Mouse (Mus musculus): ENCODE results near the gene Rsph1. TPM values are rescaled to one million over a fixed set of nuclear protein-coding genes. Genes with fewer than 3 reads are reported as not detected.
"Not testable (repeated sequence)": the region's sequence is repeated elsewhere in the genome, so short reads cannot be mapped to it uniquely, and the experiment has no call there.

Gene Rsph1
- total RNA-seq, 2 experiments from 2014 or later, result 1.0 to 1.2 TPM

DNA sequence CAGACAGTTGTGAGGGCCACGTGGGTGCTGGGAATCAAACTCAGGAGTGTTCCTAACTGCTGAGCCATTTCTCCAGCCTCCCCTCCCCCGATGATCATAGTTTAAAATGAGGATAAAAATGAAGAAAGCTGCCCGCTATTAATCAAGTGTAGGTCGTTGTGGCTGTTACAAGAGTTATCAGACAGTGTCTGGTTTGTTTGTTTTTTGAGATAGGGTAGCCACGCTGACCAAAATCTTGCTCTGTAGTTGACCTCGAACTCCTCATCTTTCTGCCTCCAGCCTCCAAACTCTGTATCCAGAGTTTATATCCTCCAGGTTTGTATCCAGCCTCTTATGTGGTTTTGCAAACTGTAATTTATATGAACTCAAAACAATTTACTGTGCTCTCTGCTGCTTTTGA, 3.1 kb upstream of the Rsph1 start:
- no peak for DNase-seq
- intact Hi-C loops (cut with DNase I), result no loop called here

DNA sequence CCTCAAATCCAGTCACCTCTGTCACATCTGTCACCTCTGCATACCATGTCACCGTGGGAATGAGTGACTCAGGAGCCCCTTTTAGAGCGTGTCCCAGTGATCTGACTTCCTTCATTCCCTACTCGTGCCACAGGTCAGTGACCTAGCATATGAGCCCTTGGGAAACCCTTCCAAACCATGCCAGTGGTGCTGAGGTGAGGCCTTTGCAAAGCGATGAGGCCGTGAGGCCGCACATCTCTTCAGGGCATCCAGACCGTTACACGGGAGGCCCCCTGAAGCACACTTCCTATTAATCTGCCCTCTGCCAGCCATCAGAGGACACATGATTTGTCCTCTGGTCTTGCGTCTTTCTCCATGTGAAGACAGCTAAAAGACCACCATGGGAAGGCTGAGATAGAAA, 2.4 kb upstream of the Rsph1 start:
- intact Hi-C loops (cut with DNase I), result no loop called here
- DNase-seq, result no peak

DNA sequence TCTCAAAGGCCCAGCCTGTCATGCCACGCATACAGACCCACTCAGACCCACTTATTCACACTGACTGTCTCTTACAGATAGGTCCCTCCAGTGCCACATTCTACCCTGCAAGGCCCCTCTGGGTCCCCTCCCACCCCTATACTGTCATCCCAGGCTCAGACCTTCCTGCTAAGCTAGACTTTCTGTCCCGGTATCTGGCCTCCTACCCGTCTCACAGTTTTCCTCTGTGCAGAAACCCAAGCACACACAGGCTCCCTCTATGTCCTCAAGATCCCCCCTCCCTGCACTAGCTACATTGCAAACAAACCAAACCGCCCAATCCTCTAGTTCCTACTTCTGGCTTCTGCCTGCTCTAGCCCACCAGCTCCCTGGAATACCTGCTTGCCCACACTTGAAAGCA, 748 bp upstream of the Rsph1 start:
- intact Hi-C loops (cut with DNase I), result loop anchor here (2.0 kb wide), 2 partner anchors 23 to 29 kb away; no protein-coding TSS in a partner anchor
- DNase-seq, result no peak

DNA sequence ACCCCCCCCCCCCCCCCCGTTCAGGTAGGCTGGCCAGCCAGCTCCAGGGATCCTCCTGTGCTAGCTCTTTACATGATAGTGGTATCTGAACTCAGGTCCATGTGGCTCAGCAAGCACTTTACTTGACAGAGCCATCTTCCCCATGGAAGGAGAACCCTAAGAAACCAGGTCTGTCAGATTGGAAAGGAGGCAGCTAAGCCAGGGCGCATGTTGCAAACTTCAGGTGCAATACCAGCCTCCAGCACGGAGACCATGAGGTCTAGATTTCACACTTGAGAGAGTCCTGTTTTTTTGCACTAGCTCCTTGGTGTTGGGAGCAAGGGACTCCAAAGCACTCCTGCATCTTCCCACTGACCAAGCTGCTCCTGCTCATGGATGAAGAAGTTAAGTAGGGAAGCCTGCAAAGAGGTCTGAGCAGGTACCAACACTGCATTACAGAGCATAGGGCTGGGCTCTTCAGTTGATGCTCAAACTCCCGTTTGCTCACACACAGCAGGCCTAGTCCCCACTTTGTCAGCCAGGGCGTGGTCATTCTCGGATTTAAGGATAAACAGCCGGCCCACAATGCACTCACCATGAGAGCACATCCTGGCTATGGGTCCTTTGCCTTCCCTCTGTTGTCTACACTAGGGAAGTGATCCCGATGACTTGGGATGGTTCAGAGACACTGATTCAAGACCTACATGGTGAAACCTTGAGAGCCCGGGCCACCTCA, 819 bp downstream of the Rsph1 start:
- DNase-seq, result no peak
- intact Hi-C loops (cut with DNase I), result loop anchor here (2.0 kb wide), 2 partner anchors 22 to 30 kb away; no protein-coding TSS in a partner anchor

DNA sequence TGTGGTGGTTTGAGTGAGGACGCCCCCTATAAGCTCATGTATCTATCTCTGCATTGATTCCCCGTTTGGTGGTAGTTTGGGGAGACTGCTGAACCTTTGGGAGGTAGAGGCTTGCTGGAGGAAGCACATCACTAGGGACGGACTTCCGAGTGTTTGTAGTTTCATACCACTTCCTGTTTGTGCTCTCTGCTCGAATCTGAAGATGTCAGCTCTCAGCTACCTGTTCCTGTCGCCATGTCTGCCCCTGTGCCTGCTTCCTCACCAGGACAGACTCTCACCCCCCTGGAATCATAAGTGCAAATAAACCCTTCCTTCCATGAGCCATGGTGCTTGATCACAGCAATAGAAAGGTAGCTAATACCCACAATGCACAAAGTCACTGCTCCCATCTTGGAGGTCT, 2.0 kb downstream of the Rsph1 start:
- DNase-seq, result no peak
- intact Hi-C loops (cut with DNase I), result no loop called here

DNA sequence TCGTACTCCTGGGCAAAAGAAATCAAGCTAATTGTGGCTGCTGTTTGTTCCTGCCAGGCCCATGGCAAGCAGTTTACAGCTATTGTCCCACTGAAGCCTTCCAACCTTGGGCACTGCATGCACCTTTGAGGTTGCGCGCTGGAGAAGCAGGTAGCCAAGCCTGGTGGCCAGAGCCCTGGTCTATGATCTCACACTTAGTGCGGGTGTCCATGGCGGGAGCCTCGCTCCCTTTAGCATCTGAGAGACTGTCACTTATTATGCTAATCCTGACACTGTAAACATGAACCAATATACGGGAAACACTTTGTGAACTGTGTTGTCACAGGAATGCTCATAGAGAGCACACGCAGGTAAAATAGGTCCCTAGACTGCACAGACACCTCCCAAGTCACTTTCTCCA, 3.6 kb downstream of the Rsph1 start:
- DNase-seq, result no peak
- intact Hi-C loops (cut with DNase I), result no loop called here

DNA sequence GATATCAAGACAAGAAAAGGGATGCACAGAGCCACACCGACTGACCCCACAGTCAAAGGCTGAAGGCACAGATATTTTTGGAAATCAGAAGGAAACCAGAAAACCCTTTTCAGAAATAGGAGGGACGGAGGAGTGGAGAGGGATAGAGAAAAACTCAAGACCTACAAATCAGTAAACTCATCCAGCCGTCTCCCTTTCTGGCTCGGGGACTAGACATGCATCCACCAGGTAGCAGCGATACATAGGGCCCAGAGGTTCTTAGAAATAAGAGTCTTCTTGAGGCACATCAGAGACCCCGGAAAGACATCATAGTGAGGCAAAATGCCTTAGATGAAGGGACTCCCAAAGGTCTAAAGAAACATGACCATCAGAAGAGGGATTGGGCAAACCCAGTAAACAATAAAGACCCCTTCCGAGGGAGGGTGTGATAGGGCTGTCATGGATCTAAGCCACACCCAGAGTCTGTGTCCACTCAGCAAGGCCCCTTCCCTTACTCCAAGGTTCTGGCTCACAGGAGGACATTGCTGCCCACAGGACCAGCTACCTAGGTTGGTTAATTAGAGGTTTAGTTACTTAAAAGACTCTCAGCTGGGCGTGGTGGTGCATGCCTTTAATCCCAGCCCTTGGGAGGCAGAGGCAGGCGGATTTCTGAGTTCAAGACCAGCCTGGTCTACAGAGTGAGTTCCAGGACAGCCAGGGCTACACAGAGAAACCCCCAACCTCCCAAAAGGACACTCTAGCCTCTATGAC, 4.6 kb downstream of the Rsph1 start:
- DNase-seq, result no peak
- intact Hi-C loops (cut with DNase I), result no loop called here

DNA sequence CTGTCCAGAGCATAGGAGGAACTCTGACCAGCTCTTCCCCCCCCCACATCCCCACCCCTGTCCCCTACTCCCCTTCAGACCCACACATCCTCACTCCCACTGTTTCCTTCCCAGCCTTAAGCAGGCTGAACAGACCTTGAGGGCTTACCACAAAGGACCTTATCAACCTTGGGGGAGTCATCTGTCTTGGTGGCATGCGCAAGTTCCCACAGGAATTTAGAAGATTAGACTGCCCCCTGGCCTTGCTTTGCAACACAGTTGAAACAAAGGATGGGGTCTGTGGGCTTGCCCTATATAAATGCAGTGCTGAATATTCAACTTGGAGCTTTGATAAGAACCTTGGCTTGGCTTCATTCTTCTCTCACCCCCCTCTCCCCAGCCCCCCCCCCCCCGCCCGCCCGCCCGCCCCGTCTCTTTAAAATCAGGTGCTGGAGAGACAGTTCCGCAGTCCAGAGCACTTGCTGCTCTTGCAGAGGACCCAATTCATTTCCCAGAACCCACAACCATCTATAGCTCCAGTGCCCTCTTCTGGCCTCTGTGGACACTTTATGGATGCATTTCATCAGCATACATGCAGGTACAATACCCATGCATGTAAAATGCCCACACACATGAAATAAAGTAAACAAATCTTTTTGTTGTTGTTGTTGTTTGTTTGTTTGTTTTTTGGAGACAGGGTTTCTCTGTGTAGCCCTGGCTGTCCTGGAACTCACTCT, 5.9 kb downstream of the Rsph1 start:
- DNase-seq, result no peak
- intact Hi-C loops (cut with DNase I), result loop anchor here (1.0 kb wide), 2 partner anchors 23 to 133 kb away; no protein-coding TSS in a partner anchor

DNA sequence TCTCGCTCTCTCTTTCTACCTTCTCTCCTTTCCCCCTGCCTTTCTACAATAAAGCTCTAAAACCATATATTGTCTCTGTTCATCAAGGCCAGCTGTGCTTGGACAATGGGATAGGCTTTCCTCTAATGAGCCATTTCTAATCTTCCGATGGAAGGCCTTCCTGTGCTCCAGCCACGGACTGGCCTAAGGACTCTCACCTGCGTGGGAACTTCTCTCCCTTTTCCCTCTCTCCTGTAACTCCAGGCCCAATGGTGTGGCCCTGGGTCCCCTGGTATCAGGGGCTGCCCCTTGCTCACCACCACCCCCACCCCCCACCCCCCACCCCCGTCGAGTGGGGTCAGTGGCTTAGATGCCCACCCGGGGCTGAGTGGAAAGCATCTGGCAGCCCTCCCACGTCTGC, 6.4 kb downstream of the Rsph1 start:
- intact Hi-C loops (cut with DNase I), result loop anchor here (1.0 kb wide), 2 partner anchors 24 to 132 kb away; no protein-coding TSS in a partner anchor

DNA sequence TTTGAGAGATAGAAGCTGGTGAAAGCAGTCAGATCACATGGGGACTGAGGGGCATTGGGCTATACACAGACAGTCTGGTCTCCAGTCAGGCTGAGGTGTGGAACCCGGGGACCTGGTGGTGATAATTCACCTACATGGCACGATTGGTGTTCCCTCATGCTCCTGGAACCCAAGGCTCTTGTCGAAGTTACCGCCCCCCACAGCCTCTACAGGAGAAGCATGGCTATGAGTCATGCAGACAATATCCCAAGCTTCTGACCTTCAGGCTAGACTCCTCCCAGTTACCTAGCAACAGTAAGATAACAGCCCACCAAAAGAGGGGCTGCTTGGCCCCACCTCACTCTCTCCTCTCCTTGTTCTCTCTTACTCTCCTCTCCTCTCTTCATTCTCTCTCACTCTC, 6.9 kb downstream of the Rsph1 start:
- intact Hi-C loops (cut with DNase I), result no loop called here
- DNase-seq, result no peak

More for the DNA sequence above, 6.4 kb downstream of the Rsph1 start:
- not testable (repeated sequence) for DNase-seq

DNA sequence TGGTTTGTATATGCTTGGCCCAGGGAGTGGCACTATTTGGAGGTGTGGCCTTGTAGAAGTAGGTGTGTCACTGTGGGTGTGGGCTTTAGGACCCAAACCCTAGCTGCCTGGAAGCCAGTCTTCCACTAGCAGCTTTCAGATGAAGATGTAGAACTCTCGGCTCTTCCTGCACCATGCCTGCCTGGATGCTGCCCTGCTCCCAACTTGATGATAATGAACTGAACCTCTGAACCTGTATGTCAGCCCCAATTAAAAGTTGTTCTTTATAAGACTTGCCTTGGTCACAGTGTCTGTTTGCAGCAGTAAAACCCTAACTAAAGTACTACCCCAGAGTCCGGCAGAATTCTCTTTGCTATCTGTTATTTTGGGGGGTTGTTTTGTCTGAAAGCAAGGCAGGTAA, 7.4 kb downstream of the Rsph1 start:
- DNase-seq, result no peak
- intact Hi-C loops (cut with DNase I), result no loop called here

DNA sequence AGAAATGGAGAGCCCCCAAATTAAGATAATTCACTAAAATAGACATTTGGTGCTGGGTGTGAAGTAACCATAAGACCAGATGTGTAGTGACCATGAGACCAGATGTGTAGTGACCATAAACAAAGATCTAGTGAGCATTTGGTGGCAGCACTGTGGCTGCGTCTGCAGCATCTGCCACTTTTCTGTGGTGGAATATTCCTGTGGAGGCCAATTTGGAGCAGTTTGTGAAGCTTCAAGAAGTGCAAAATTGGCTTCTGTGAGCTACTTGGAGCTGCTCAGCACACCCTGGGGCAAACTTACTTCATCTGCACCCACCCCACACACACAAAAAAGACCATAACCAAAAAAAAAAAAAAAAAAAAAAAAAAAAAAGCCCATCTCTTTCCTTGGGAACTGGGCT, 9.2 kb downstream of the Rsph1 start:
- DNase-seq, result no peak
- intact Hi-C loops (cut with DNase I), result no loop called here

DNA sequence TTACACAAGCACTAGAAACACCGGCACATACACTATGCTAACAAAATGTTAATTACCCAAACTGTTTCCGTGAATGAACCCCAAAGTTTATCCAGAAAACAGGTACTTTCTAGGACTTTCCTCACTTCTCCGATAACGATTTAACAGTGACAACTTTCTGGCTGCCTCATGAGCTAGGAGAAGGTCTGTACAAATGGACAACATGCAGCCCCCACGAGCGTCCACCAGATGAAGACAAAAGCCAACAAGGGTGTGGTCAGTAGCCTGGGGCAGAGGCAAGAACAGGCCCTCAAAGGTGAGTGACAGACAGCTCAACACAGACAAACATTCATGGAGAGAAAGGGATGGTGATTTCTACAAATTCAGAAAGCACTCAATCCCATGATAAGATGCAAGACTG, 9.6 kb downstream of the Rsph1 start:
- DNase-seq, result no peak
- intact Hi-C loops (cut with DNase I), result no loop called here

DNA sequence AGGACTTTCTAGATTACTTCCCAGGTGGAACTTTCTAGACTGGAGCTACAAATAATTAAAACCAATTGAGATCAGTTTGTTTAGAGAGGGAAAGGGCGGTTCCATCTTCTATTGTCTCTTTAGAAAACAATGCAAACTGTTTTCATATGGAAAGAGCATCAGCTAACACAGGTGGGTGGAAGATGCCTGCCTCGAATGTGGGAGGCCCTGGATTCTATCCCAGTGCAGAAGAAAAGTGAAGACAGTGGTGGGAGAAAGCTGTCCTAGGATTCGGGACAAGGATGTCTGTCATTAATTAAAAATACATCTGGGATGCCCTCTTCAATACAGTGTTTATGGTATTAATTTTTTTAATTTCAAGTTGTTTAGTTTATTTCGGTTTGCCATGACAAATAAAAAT, 10.0 kb downstream of the Rsph1 start:
- intact Hi-C loops (cut with DNase I), result no loop called here
- no peak for DNase-seq

DNA sequence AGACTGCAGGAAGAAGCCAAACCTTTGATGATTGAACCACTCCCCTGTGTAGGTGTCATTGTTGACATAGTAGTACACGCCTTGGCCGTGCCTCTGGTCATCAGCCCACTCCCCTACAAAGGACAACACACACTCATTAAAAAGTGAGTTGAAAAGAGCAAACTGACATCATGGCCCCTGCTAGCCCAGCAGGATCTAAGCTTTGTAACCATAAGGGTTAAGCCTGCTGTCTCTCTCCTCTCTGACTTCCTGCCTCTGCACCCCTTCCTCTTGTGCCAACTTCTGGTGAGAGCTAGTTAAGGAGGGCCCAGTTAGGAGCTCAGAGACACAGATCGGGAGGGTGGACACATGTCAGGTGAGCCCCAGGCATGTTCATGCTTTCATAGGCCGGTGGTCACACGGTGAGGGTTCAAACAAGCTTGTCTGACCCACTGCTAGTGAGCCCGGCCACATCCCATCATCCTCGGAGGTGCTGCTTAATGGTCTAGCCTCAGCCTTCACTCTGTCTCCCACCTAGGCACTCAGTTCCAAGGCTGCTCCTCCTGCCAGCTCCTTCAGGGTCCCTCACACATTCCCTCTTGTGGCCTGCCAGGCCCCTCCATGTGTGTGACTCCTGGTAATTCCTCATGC, 10.7 kb downstream of the Rsph1 start:
- DNase-seq, result no peak
- intact Hi-C loops (cut with DNase I), result no loop called here

DNA sequence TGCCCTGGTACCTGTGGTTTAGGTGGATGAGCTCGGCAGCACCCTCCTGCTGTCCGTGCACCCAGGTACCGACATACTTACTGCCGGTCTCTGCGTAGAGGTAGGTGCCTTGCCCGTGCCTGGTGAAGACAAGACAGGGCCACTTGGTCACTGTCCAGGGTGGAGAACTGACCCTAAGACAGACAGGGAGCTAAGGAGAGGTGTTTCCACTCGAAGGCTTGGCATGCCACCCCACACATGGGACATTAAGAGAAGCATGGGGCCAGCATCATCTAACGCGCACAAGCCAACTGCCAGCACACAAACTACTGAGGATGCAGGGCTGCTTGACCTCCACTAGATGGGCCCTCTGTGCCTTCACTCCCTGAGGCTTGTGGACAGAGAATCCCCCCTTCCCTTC, 11.4 kb downstream of the Rsph1 start:
- intact Hi-C loops (cut with DNase I), result no loop called here
- DNase-seq, result no peak

DNA sequence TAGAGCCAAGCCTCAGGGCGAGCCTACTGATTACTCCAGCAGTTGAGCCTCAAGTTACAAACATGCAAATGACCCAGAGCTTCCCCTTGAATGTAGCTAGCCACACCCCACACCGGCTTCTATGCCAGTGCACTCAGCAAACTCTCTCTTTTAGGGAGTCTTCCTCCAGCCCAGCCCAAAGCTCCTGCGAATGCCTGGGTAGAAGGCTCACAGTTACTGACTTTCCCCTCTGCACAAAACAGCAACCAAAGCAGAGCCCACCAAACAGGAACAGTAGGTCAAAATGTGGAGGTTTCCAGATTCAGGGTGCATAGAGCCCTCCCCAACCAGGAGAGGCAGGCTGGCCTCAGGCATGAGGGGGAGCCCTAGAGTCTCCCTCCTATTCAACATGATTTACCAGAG, 12.0 kb downstream of the Rsph1 start:
- intact Hi-C loops (cut with DNase I), result no loop called here
- no peak for DNase-seq

DNA sequence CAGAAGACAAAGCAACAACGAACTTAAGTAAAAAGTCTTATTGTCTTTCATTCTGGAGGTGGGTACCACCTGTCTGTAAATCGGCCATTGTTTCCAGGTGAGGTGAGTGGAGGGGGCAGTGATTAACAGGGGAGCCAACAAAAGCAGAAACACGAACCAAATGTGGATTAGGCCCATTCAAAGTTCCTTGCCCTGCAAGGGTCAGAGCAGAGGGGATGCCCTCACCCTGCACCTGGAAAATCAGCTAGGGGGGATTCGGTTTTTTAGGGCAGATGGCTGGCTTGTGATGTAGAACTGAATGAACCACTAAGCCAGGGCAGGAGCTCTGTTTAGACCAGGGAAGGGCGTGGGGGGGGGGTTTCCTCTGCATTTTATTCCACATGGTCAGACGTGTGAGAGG, 12.8 kb downstream of the Rsph1 start:
- no peak for DNase-seq
- intact Hi-C loops (cut with DNase I), result no loop called here

DNA sequence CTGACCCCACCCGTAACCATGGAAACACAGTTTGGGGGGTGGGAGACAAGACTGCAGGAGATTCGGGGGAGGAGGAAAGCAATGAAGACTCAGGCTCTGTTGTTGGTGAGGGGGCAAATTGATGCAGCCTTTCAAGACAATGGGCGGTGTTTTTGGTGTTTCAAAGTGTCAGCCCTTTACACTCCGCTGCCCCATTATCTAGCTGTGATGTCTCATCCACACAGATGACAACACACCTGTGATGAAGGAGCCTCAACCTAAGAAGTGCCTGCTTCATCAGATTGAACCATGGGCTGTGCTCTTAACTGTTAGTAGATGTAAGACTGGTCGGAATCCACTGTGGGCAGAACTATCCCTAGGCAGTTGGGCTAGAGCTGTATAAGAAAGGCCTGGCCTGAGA, 13.4 kb downstream of the Rsph1 start:
- DNase-seq, result no peak
- intact Hi-C loops (cut with DNase I), result no loop called here

DNA sequence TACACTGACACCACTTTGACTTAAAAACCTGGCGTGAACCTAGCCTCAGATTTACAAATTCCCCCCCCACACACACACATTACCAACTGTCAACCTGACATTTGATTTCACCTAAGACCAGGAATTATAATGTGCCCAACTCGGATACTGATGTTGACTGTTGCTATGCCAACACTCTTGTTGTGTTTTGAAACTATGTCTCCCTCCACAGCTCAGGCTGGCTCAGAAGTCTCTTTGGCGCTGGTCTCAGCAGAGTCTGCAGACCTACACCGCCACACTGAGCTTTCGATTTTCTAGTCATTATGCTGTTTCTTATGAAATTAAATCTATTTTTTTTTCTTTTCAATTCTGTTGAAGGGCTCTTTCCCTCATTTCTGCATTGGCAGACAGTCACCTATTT, 14.5 kb downstream of the Rsph1 start:
- intact Hi-C loops (cut with DNase I), result no loop called here

DNA sequence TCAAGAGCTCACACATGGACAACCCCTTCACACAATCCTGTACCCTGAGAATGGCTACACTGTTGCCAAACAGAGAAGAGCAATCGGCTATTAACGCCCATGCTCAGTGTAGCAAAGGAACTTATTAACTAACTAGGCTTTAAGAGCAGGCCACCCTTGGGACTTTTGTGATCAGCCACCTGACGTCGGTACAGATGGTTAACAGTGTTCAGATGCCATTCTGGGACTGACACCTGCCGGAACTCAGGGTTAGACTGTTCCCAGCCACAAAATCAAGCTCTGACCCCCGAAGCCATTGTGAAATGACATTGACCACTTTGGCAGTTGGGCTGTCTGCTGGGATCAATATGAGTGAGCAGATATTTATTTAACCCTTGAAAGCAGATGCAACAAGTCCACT, 15.8 kb downstream of the Rsph1 start:
- no peak for DNase-seq
- intact Hi-C loops (cut with DNase I), result no loop called here

More for the DNA sequence above, 14.5 kb downstream of the Rsph1 start:
- no peak for DNase-seq
